8 mouse cellular contexts compared by ENCODE assay signal in genomic region chr2:152804408-152805110, GRCm38 (mm10). TPM values are rescaled to one million over a fixed set of nuclear protein-coding genes. Genes with fewer than 3 reads are reported as not detected.
DNase-seq lines count a peak whose midpoint lies in the region; ATAC-seq and TF ChIP-seq lines count a peak whose summit lies in the region.

No protein-coding gene starts in this region.

- H3K4me1 ChIP-seq in neural tube, embryonic 11.5 days (ENCODE audit: control insufficient read depth, insufficient read depth, low read length) = peaks cover 7% of the 10 kb centered on the region
- H3K4me1 ChIP-seq in embryonic facial prominence, embryonic 12.5 days = peaks cover 22% of the 10 kb centered on the region
- H3K4me1 ChIP-seq in intestine, postnatal 0 days (replicated peaks; ENCODE audit: control insufficient read depth, insufficient read depth, low read length) = peaks cover 9% of the 10 kb centered on the region; the same call in 1 of the 2 replicates

- no peaks in the 10 kb centered on the region for H3K27me3 ChIP-seq in neural tube, embryonic 11.5 days (ENCODE audit: control insufficient read depth, insufficient read depth, low read length)
- no peaks in the 10 kb centered on the region for H3K27me3 ChIP-seq in embryonic facial prominence, embryonic 12.5 days
- H3K27me3 ChIP-seq in intestine, postnatal 0 days (replicated peaks; ENCODE audit: control insufficient read depth, insufficient read depth, low read length) = no peaks in the 10 kb centered on the region

- peak; percentile 43 for DNase-seq in neural tube, embryonic 11.5 days (ENCODE audit: low spot score)
- DNase-seq in neural tube, embryonic 10.5 days (ENCODE audit: extremely low spot score, low spot score) = no peak
- peak; percentile 45 for DNase-seq in lung, postnatal 10 days
- peak; percentile 47 to 67 for DNase-seq in thymus, postnatal 36 days
- DNase-seq in natural killer cell, adult 2 months (ENCODE audit: low spot score in 2 of 2) = no peak
- DNase-seq in frontal cortex, postnatal 36 days (ENCODE audit: low spot score in 2 of 2) = no peak

- no peak for ATAC-seq in neural tube, embryonic 11.5 days (ENCODE audit: insufficient read depth, low FRiP score, low TSS enrichment)
- ATAC-seq in embryonic facial prominence, embryonic 12.5 days (ENCODE audit: insufficient number of reproducible peaks, insufficient read depth, low FRiP score, low TSS enrichment) = peak; percentile 71; the same call in 1 of the 2 replicates
- peak; percentile 60 for ATAC-seq in intestine, postnatal 0 days

- H3K27ac ChIP-seq in neural tube, embryonic 11.5 days (ENCODE audit: low read depth, low read length) = no peak overlapping the region
- H3K27ac ChIP-seq in embryonic facial prominence, embryonic 12.5 days = peak overlapping the region; percentile 59
- peak overlapping the region; percentile 60 for H3K27ac ChIP-seq in intestine, postnatal 0 days (ENCODE audit: low read depth, low read length)

- 10% methylated on average over 6 of the region's 6 CpGs for WGBS in neural tube, embryonic 11.5 days
- WGBS in embryonic facial prominence, embryonic 12.5 days = 7% methylated on average over 6 of the region's 6 CpGs
- 7% methylated on average over 6 of the region's 6 CpGs for WGBS in intestine, postnatal 0 days

- no peak overlapping the region for H3K9ac ChIP-seq in neural tube, embryonic 11.5 days (ENCODE audit: low read length)
- no peak overlapping the region for H3K9ac ChIP-seq in embryonic facial prominence, embryonic 12.5 days
- 0 out of 2 replicates have a peak overlapping the region, but pooled peaks have one; percentile 17 for H3K9ac ChIP-seq in intestine, postnatal 0 days (ENCODE audit: low read depth, low read length)

- no peak overlapping the region for H3K4me3 ChIP-seq in neural tube, embryonic 11.5 days (ENCODE audit: low read depth, low read length)
- no peak overlapping the region for H3K4me3 ChIP-seq in embryonic facial prominence, embryonic 12.5 days
- H3K4me3 ChIP-seq in intestine, postnatal 0 days (ENCODE audit: low read depth, low read length) = no peak overlapping the region

- TF ChIP-seq CTCF in intestine, postnatal 0 days (IDR thresholded peaks at IDR 0.05; ENCODE audit: low read depth) = no peak

- no peak overlapping the region for H3K4me2 ChIP-seq in neural tube, embryonic 11.5 days (ENCODE audit: low read depth)
- no peak overlapping the region for H3K4me2 ChIP-seq in embryonic facial prominence, embryonic 12.5 days (replicated peaks)
- 0 out of 2 replicates have a peak overlapping the region, but pooled peaks have one; percentile 17 for H3K4me2 ChIP-seq in intestine, postnatal 0 days (replicated peaks; ENCODE audit: low read depth)

- H3K36me3 ChIP-seq in neural tube, embryonic 11.5 days (ENCODE audit: control insufficient read depth, insufficient read depth, low read length) = no peaks in the 10 kb centered on the region
- no peaks in the 10 kb centered on the region for H3K36me3 ChIP-seq in embryonic facial prominence, embryonic 12.5 days
- H3K36me3 ChIP-seq in intestine, postnatal 0 days (ENCODE audit: control insufficient read depth, insufficient read depth) = no peaks in the 10 kb centered on the region

- H3K9me3 ChIP-seq in neural tube, embryonic 11.5 days (ENCODE audit: control insufficient read depth, low read length) = no peaks in the 10 kb centered on the region
- no peaks in the 10 kb centered on the region for H3K9me3 ChIP-seq in embryonic facial prominence, embryonic 12.5 days
- no peaks in the 10 kb centered on the region for H3K9me3 ChIP-seq in intestine, postnatal 0 days (ENCODE audit: control insufficient read depth)

RNA-seq across cellular contexts. Expression of gene Bcl2l1, which starts 27.0 kb away (rescaled TPM):
- 125 and 132 TPM in 2 replicates for polyA plus RNA-seq in neural tube, embryonic 11.5 days (2014; fragmentation: Nextera tagmentation; extraction: Ambion mirVana)
- 104 and 105 TPM in 2 replicates for polyA plus RNA-seq in embryonic facial prominence, embryonic 12.5 days (2016; fragmentation: Nextera tagmentation; extraction: Ambion mirVana)
- 58.5 and 62.5 TPM in 2 replicates for polyA plus RNA-seq in intestine, postnatal 0 days (2015; fragmentation: Nextera tagmentation; extraction: Ambion mirVana)

RNA-seq across cellular contexts. Expression of gene Tpx2, which starts 43.2 kb away (rescaled TPM):
- polyA plus RNA-seq in neural tube, embryonic 11.5 days (2014; fragmentation: Nextera tagmentation; extraction: Ambion mirVana) = 141 and 147 TPM in 2 replicates
- 92.4 and 106 TPM in 2 replicates for polyA plus RNA-seq in embryonic facial prominence, embryonic 12.5 days (2016; fragmentation: Nextera tagmentation; extraction: Ambion mirVana)
- polyA plus RNA-seq in intestine, postnatal 0 days (2015; fragmentation: Nextera tagmentation; extraction: Ambion mirVana) = 15.3 and 16.1 TPM in 2 replicates

RNA-seq across cellular contexts. Expression of gene Cox4i2, which starts 50.6 kb away (rescaled TPM):
- 3.5 and 4.6 TPM in 2 replicates for polyA plus RNA-seq in neural tube, embryonic 11.5 days (2014; fragmentation: Nextera tagmentation; extraction: Ambion mirVana)
- 14.3 and 14.5 TPM in 2 replicates for polyA plus RNA-seq in embryonic facial prominence, embryonic 12.5 days (2016; fragmentation: Nextera tagmentation; extraction: Ambion mirVana)
- polyA plus RNA-seq in intestine, postnatal 0 days (2015; fragmentation: Nextera tagmentation; extraction: Ambion mirVana) = 9.3 and 9.5 TPM in 2 replicates

Comparison
In these comparisons a context has a peak if more than half of its experiments do, and no peak if none do; other contexts are left out.
1. DNase-seq: peak in neural tube, embryonic 11.5 days (single experiment), lung, postnatal 10 days (single experiment) and thymus, postnatal 36 days (2 of 2); none in neural tube, embryonic 10.5 days (single experiment), natural killer cell, adult 2 months (0 of 2) and frontal cortex, postnatal 36 days (0 of 2).